Mouse (Mus musculus): Measurements from ENCODE around the gene Shisa4.

The Shisa4 gene

GRCm38 (mm10) chr1:135366380-135366779, 8.7 kb downstream of the Shisa4 start:
- no peak for DNase-seq (ENCODE audit: low spot score in 2 of 2)

- DNase-seq (ENCODE audit: low spot score in 2 of 2), result no peak
These were observed 11.6 kb downstream of the Shisa4 start for GRCm38 (mm10) chr1:135363446-135363845.

GRCm38 (mm10) chr1:135362115-135362514, 12.9 kb downstream of the Shisa4 start:
- DNase-seq (ENCODE audit: low spot score in 2 of 2), result no peak

- no peak for DNase-seq (ENCODE audit: low spot score in 2 of 2)
These were observed 13.5 kb downstream of the Shisa4 start for GRCm38 (mm10) chr1:135361491-135361890.

- DNase-seq (ENCODE audit: low spot score in 2 of 2), result no peak
These were observed 16.0 kb downstream of the Shisa4 start for GRCm38 (mm10) chr1:135359071-135359470.

- no peak for DNase-seq (ENCODE audit: low spot score in 2 of 2)
These were observed 23.1 kb downstream of the Shisa4 start for GRCm38 (mm10) chr1:135351953-135352352.

GRCm38 (mm10) chr1:135347498-135348169, 27.4 kb downstream of the Shisa4 start:
- no peak for DNase-seq (ENCODE audit: low spot score in 2 of 2)

GRCm38 (mm10) chr1:135346891-135347290, 28.1 kb downstream of the Shisa4 start:
- no peak for DNase-seq (ENCODE audit: low spot score in 2 of 2)

GRCm38 (mm10) chr1:135344026-135344425, 31.0 kb downstream of the Shisa4 start:
- no peak for DNase-seq (ENCODE audit: low spot score in 2 of 2)

- DNase-seq (ENCODE audit: low spot score in 2 of 2), result no peak
These were observed 33.1 kb downstream of the Shisa4 start for GRCm38 (mm10) chr1:135341947-135342346.

GRCm38 (mm10) chr1:135330578-135330977, 44.5 kb downstream of the Shisa4 start:
- DNase-seq (ENCODE audit: low spot score in 2 of 2), result no peak

GRCm38 (mm10) chr1:135328368-135328767, 46.7 kb downstream of the Shisa4 start:
- no peak for DNase-seq (ENCODE audit: low spot score in 2 of 2)

GRCm38 (mm10) chr1:135325934-135326333, 49.1 kb downstream of the Shisa4 start:
- no peak for DNase-seq (ENCODE audit: low spot score in 2 of 2)

GRCm38 (mm10) chr1:135324571-135324970, 50.5 kb downstream of the Shisa4 start, which contains the start of gene Lmod1:
TSS of gene Lmod1 (plus strand) at chr1:135324807.
- no peak for DNase-seq (ENCODE audit: low spot score in 2 of 2)

- DNase-seq (ENCODE audit: low spot score in 2 of 2), result no peak
These were observed 51.6 kb downstream of the Shisa4 start for GRCm38 (mm10) chr1:135323367-135323901.
